Mouse (Mus musculus): Measurements from ENCODE around the gene Lct.

DNA sequence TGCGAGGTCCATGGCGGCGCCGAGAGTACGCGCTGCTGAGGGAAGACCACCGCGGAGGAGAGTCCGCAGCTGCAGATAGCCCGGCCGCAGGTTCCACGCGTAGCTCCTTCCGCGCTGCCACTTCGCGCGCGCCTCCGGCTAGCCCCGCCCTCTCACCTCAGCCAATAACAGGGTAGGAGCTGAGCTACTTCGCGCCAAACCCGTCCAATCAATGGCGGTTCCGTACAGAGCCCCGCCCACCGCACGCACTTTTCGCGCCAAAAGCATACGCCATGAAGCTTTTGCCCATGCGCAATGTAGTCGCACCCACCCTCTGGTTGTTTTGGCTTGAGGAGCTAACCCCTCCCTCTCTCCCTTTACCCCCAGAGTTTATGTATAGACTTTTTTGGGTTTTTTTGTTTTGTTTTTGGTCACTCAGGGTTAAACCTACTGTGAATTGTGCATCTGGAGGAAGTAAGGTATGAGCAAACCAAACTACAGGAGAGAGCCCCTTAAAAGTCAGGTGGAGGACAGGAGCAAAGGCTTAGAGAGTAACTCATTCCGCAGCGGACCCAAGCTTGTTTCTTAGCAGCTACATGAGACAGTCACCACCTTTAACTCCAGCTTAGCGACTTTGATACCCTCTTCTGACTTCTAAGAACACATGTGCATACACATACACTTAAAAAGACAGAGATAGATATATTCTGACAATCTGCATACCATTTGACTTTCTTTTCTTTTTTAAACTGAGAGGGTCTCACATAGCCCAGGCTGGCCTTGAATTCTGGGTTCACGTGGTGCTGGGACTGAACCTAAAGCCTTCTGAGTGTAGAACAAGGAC lies 31.6 kb upstream of the Lct start, which contains the start of gene Mcm6:
- TF ChIP-seq EP300 (IDR thresholded peaks at IDR 0.05; ENCODE audit: low read depth) (no peak), CTCF (IDR thresholded peaks at IDR 0.05; ENCODE audit: low read depth) (no peak)

Data from heart, postnatal 0 days (tissue).